Mouse (Mus musculus): ENCODE data around the gene Hoxa3. TPM values are rescaled to one million over a fixed set of nuclear protein-coding genes. Genes with fewer than 3 reads are reported as not detected.

The Hoxa3 gene
- polyA plus RNA-seq (2012): not detected in 2 replicates

DNA sequence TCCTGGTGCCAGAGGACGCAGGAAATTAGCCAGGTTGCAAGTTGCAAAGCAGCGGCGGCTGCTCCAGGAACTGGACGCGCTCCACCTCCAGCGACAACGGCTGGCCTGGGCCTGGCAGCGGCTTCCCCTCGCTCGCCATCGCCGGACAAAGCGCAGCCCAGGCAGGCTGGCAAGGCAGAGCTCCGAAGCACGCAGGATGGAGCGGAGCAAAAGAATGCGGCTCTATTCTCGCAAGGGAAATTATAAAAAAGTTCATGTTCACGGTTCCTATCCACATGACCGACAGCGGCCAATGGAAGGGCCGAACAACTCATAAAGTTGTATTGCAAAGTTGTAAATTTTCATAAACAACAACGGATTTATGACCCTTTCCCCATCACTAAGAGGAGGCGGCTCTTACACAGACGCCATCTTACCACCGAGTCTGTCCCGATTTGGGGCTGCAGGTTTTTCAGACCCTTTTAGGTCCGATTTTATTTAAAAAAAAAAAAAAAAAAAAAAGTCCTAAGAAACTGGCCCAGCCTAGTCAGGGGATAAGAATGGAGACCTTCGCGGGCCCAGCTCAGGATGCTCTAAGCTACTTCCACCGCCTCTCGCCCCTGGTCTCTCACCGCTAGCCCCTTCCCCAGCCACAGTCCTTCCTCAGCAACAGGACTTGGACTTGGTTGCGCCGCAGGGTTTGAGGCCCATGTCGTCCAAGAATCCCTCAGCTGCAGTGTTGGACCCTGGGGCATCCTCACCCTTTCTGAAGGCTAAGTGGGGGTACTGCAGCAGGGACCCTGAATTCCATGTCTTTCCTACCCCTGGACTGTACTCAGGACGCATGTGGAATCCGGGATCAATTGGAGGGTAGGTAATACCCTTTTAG lies at the start of gene Hoxa3, which contains the start of gene Gm28308:
TSS of gene Hoxa3 (minus strand) at position 218 of the 868 bp plus-strand sequence.
TSS of gene Gm28308 (minus strand) at position 221 of the 868 bp plus-strand sequence.
- no peak for TF ChIP-seq GATA1 (IDR thresholded peaks at IDR 0.05; ENCODE audit: low read length)

DNA sequence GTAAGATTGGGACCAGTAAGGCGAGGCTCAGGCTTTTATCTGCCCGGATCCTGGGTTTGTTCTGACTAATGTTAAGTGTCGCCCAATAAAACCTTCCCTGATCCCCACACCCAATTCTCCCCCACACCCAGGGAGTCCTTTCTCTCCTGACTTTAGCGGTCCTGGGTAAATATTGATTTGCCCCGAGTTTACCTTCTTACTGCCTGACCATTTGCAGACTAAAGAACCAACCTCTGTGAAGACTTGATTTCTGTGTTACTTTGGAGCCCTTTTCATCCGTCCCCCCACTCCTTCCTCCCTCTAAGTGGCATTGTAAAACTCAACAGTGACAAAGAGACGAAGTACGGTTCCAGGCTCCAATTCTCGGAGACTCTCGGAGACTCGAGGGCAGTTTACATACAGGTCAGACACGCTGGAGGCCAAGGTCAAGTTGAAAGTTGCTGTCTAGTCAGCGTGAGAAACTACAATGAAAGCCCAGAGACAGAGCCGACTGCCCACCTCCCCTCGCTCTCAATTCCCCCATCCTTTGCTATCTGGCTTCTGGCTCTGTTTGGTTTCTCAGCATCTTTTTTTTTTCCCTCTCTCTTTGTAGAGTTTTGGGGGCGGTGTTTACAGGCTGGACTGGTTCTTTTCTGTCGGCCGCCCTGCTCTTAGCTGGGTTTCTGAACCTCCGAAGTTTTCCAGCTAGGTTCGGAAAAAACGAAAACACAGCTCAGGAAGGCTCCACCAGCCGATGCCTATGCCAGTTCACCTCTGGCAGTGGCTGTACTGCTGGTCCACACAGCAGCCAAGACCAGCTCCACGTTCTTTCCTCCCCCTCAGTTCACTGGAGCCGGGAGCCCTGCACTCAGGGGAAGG lies 49.6 kb upstream of the Hoxa3 start:
- TF ChIP-seq GATA1 (IDR thresholded peaks at IDR 0.05; ENCODE audit: low read length): no peak

DNA sequence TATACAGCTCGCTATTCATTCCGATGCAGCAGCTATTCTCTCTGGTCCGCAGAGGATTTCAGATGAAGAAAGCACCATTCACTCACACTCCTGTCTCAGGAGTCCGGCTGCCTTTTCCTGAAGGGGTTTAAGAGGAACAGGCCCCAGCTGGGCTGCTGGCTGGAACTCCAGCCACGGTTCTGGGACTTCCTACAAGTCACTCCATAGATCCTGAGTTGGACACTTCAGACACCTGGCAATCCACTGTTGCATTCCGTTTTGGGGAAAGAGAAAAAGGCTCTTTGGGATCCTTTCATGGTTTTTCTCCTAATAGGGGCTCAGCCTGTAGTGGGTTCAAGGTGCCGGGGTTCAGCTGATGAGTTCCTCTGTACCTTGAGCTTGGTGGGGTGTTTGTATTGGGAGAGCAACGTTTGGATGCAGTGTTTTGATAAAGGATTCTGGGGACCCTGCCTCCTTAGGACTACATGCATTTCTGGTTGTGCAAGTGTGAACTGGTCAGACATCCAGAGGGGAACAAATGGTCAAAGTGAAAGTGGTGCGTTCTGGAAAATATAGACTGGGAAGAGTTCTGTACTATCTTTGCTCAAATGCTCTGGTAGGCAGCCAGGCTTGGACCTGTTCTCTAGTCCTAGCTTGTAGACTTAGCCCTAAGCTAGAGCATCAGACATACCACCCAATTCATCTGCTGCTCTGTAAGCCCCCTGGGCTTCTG lies 48.8 kb upstream of the Hoxa3 start:
- no peak for TF ChIP-seq GATA1 (IDR thresholded peaks at IDR 0.05; ENCODE audit: low read length)

DNA sequence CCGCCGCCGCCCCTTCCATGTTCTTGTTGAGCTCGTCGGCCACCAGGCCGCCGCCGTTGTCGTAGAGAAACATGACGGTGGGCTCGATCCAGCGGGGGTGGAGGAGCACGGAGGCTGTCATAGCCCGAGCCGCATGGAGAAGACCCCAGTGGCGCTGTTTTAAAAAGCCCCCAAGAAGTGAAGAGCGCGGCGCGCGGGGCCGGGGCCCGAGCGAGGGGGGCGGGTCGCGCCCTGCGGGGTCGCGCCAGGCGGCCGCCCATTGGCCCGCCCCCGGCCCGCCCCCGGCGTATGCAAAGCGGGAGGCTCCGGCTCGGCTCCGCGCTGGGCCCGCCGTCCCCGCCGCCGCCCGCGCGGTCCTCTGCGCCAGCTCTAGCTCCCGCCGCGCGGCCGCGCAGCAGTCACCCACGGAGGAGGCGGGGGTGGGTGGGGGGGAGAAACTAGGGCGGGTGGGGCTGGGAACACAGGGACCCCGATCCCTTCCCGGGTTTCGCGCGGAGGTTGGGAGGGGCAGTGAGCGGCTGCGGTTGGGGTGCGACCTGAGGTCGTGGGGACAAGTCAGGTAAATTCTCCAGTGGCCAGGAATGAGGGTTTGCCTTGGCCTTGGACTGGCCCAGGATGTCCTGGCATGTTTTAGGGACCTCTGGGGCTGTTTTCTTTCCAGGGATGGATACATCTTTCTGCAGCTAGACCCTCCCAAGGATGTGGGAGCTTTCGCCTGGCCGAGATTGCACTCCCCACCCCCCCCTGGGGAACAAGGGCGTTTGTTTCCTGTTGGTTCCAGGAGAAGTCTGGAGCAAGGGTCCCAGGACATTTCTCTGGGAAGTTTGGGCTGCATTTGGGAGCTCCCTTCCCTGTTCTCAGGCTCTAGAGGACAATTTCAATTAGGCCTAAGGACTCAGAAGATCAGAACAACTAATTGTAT lies 47.8 kb upstream of the Hoxa3 start, which contains the start of gene Hoxa13:
TSS of gene Hoxa13 (minus strand) at position 227 of the 922 bp plus-strand sequence.
- no peak for TF ChIP-seq GATA1 (IDR thresholded peaks at IDR 0.05; ENCODE audit: low read length)

DNA sequence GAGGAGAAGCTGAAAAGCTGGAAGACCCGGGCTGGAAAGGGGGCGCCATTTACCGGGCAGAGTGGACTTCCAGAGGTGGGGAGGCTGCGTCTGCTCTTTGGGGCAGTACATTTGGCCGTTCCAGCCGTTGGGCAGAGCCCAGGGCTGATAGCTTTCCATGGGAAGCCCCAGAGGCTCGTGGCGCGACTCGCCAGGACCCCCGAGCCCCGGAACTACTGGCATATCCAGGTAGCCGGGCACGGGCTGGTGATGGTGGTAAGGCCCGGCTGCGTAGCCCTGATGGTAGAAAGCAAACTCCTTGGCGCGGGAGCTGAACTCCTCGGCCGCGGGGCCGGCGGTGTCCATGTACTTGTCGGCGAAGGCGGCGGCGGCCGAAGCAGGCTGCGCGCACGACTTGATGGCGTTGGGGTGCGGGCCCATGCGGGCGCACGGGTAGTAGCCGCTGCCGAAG lies 46.7 kb upstream of the Hoxa3 start:
- TF ChIP-seq GATA1 (IDR thresholded peaks at IDR 0.05; ENCODE audit: low read length): no peak

DNA sequence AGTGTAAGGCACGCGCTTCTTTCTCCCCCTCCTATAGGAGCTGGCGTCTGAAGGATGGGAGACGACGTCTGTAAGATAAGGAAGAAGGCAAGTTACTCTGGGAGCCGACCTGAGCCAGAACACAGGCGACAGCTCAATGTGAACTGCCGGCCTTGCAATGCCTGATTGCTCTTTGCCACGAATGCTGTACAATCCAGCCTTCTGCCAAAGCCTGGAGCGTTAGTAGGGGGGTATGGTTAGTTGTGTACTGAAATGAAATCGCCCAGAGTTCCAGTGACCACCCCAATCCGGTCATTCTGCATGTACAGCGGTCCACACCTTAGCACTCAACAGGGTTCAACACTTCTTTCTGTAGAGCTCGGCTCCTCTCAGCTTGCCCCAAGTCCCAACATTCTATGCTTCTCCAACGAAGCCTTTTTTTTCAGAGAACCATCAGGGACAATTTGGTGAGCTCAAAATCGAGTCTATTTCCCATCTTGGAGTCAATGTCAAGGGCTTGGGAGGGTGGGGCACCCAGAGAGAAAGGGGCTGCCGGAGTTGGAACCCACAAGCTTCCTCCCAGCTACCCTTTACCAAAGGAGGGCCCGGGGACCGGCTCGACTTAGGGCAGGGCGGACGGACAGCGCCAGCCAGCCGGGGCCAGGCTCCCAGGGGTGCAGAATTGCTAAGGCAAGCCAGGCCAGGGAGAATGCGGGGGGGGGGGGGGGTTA lies 46.1 kb upstream of the Hoxa3 start:
- TF ChIP-seq GATA1 (IDR thresholded peaks at IDR 0.05; ENCODE audit: low read length): no peak

DNA sequence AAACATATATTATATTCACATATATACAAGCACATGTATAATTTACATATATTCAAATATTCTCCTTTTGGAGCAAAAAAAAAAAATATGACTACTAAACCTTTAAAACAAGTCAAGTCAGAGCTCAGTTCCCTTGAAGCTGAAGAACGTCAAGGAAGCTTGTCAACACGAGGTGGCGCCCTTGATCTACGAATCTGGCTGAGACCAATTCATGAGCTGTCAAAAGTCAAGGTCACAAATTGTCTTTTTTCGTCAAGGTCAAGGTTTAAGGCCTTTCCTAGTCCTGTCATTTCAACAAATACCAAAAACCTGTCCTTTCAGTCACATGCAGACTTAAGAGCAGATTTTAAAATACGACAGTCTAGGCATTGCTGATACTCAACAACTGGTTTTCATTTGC lies 43.8 kb upstream of the Hoxa3 start:
- no peak for TF ChIP-seq GATA1 (IDR thresholded peaks at IDR 0.05; ENCODE audit: low read length)

DNA sequence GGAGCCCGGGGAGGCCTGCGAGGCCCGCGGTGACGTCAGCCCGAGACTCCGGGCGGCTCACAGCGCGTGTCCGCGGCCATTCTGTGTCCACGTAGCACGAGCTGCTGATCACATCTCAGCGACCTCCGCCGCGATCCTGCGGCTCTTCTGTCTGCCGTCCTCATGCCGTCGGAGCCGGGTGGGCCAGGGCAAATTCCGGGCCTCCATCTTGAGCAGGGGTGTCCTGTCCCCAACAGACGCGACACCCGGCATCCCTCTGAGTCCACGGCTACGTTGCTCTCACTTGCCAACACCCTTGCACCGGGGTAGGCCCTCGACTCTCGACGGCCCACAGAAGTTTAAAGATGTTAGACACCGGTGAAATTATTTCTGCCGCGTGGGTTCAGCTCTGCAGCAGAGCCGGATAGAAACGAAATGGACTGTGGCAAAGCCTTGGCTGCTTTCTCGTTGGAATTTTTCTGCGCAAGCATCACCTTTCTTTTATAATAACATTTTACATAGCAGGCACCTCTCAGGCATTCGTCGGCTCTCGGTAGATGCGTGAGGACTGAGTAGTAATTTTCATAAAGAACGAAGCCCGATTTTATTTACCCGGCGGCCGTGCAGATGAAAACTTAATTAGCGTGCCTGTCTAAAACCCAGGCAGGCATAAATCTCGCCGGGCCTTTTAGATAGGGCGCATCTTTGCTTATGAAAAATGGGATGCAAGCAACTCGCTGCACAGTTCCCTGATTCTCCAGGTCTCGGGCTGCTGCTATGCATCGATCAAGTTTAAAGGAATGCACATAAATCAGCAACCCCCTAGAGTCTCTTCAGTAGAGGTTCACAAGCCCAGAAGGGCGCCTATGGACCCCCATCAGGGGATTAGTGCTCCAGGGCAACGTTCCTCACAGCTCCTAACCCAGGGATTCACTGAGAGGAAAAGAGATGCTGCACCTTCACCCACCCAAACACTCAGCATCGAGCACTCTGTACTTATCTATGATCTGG lies 40.7 kb upstream of the Hoxa3 start:
- TF ChIP-seq GATA1 (IDR thresholded peaks at IDR 0.05; ENCODE audit: low read length): no peak

DNA sequence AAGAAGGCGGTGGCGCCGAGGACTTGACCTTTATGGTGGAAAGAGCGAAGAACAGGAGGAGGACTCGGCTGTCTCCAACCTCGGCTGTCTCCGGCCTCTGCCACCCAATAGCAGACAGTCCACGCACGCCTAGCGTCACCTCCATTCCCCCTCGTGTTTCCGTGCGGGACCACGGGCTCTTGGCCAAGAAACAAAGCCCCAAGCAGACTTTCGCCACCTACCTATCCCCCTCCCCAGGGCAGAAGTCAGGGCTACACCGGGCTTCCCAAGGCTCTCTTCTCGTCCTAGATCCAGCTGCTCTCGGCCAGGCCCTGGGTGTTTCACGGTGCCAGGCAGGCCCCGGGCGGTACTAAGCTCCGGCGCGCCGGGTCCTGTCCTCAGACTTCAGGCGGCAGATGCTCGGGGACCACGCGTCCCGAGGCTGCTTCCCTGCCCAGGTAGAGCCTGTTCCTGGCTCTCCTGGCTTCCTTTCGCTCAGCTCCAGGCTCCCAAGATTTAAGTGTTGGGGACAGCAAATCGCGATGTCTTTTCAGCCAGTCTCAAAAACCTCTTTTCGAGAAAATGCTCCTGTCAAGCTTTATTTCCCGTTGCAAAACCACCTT lies 39.7 kb upstream of the Hoxa3 start:
- no peak for TF ChIP-seq GATA1 (IDR thresholded peaks at IDR 0.05; ENCODE audit: low read length)

DNA sequence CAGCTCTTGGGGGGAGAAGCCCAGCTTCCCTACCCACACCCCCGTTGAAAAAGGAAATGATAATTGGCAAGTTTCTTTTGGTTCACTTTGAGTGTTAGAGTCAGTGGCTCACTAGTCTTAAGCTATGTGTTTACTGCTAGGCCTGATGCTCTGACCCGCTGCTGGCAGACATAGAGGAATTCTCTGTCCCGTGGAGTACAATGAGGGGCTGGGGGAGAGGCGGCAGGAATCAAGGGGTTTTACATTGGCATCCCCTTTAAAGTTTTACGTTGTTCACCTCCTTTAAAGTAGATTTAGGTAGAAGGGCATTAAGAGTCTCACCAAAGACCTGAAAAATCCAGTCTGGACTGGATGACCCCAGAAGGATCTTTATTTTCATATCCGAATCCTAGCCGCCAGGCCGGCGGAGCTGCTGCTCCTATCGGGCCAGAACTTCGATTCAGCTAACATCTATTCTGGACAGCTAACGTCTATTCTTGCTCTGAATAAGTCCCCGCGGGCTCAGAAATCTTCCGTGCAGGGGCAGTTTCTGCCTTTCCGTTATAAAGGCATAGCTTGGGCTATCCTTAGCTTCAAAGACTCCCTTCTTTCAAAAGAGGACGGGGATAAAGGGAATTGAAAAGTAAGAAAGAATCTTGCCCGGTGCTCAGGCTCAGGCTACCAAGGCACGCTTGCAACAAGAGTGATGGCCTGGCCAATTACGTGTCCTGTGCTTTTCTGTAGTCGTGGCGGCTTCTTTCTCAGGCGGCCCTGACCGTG lies 39.1 kb upstream of the Hoxa3 start:
- no peak for TF ChIP-seq GATA1 (IDR thresholded peaks at IDR 0.05; ENCODE audit: low read length)

DNA sequence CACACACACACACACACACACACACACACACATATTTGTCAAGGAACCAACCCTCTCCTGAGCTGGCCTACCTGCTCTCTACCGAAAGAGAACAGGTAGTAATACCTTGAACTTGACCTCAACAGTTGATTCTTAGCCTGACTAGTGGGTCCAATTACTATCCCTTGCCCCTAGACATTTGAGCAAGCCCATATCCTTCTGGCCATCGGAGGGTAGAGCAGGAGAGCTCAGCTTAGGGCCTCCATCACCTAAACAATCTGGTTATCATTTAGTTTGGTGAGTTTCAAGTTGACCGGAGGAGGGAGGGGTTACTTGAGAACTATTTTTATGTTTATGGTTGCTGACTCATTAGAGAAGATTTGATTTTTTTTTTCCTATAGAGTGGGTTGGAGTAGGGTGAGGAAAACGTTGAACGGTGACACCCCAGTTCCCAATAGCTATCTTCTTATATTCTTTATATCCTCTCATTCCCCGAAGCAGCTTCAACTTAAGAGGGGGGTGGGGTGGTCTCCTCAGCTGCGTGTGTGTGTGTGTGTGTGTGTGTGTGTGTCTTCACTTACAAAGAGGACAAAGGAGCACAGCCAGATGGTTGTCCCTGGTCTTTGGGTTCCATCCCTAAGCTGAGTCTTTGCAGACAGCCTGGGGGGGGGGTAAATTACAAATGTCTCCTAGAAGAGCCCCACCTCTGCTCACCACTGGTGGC lies 38.2 kb upstream of the Hoxa3 start:
- no peak for TF ChIP-seq GATA1 (IDR thresholded peaks at IDR 0.05; ENCODE audit: low read length)

Data from G1E-ER4 (cell line).